Mouse (Mus musculus) adipocyte (in vitro differentiated cells): ENCODE results near the gene Hcst.

Source experiments
- DNase-seq: peaks from one replicate; pipeline ENCODE4 v3.0.0-alpha.2; 2016; ENCODE audit warnings: low spot score

Gene Hcst

DNA sequence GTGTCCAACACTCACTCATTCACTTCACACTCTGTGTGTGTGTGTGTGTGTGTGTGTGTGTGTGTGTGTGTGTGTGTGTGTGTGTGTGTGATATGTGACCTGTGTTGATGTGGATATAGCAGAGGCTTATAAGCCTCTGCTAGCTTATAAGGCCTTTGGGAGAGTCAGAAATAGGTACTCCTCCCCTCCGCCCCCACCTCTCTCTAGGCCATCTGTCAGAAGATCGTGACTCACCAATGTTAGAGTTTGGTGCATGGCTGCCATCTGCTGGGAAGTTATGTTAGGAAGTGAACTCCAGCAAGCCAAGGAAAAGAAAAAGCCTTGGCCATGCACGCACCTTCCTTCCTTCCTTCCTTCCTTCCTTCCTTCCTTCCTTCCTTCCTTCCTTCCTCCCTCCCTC lies 12.1 kb upstream of the Hcst start:
- peak; percentile 72 for DNase-seq

DNA sequence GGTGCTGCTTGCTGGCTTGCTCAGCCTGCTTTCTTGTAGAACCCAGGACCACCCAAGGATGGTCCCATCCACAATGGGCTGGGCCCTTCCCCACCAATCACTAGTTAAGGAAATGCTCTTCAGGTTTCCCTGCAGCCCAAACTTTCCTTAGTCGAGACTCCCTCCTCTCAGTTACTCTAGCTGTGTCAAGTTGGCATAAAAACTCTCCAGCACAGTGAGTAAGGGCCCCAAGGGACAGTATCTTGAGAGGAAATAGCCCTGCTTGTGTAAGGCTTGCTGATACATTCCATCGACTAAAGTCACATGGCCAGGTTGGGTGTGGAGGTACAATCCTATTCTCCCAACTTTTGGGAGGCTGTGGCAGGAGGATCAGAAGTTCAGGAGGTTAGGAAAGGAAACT lies 10.5 kb upstream of the Hcst start:
- peak; percentile 60 for DNase-seq

DNA sequence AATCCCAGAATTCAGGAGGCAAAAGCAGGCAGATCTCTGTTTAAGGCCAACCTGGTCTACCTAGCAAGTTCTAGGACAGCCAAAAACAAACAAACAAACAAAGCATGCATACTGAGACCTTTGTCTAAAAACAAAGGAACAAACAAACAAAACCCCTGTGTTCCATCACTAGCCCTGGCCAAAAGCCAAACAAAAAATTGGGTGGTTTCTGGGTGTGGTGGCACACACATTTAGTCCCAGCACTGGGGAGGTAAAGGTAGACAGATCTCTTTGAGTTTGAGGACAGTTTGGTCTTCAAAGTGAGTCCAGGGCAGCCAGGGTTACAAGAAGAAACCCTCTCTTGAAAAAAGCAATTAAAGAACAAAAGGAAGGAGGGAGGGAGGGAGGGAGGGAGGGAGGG lies 9.7 kb upstream of the Hcst start:
- DNase-seq = no peak

DNA sequence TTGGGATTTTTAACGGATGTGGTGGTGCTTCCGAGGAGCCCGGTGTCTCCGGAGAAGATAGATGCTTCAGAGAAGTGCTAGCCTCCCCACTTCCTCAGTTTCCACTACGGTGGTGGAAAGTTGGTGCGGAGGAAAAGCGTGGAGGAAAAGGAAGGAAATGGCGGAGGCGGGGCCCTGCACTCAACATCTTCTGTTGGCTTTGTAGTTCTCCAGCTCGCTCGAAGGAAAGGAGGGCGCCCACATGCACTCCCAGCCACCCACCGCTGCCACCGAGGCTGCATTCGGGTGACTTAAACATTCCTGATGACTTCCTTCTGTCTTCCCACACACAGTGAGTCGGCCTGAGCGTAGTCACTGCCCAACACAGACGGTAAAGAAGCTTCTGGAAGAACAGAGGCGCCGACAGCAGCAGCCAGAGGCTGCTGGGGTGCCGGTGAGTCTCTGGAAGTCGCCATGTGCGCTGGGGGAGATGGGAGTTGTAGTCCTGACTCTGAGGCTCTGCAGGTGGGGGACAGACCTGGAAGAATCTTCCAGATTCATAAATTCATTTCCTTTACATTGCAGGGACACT lies 3.5 kb upstream of the Hcst start:
- DNase-seq = no peak

DNA sequence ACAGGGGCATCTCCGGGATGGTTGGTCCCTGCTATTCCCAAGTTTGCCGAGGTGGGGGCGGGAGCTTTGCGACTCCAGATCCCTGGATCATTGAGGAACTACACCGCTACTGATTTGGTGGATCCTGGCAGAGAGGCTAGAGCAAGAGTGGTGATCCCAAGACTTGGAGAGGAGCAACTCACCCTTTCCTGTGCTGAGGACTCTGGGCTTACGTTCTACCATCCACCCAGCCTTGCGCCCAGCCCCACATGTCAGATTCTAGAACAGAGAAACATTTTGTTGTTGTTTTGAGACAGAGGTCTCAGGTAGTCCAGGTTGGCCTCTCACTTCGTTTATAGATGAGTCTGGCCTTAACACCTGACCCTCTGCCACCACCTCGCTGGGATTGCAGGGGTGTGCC lies 2.9 kb upstream of the Hcst start:
- no peak for DNase-seq

DNA sequence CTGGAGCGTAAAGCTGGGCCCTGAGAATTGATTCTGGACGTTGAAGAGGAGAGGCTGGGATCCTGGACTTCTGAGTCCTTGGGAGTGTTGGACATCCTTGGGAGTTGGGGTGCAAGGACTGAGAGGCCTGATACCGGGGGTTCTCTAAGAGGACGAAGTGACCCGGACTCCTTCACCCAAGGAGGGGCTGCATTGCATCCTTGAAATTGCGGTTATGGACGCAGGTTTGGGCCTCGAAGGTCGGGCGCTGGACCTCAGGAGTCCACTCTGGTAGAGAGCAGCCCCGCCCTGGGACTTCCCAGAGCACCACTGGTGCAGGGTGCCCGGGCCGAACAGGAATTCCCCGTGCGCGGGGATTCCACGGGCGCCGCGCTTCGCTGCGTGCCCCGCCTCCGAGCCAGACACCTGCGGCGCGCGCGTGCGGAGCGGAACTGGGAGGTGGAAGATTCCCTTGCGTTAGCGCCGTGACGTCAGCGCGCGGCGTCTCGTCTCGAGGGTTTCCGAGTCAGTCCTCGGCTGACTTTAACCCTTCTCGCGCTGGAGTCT lies 2.3 kb upstream of the Hcst start:
- no peak for DNase-seq

DNA sequence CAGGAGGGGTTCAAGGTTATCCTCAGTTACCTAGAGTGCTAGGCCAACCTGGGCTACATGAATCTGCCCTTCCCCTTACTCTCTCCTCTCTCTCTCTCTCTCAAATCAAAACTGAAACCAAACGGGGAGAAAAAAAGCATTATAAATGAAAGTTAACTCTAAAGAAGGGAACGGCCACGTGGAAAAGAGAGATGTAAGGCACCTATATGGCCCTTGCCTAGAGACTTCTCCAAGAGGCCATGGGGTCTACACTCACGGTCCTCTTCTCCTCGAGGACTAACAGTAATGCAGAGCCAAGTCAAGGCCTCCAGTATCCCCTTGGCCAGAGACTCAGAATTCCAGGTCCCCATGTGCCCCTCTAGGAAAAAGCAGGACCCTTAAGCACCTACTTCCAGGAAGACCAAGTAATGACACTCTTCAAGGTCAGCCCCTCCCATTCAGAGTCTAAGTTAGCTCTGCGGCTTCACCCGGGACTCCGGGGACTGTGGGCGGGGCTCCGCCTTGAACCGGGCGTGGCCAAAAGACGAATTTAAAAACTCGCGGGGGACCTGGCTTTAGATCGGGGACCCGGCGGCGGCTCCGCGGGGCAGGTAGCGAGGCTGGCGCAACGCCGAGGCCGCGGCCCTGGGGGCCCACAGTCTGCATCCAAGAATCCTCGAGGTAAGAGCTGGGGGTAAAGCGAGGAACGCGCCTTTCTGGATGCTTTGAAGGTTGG lies 1.7 kb upstream of the Hcst start, which contains the start of gene Nfkbid:
Nfkbid (plus strand) TSS at position 558 of the 715 bp plus-strand sequence.
- DNase-seq = no peak

DNA sequence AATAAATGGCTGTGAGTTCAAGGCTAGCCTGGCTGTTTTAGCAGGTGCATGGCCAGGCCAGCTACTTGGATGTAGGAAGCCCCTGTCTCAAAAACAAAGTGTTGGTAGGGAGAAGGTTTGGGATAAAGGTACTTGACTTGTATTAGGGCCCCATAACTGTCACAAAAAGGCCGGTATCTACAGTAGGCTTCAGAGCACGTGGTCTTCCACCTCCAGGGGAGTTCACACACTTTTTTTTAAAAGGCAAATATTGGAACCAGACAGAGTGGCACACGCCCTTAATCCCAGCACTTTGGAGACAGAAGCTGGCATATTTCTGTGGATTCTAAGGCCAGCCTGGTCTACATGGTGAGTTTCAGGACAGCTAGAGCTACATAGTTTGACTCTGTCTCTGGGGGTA lies 1.0 kb upstream of the Hcst start:
- DNase-seq = no peak

DNA sequence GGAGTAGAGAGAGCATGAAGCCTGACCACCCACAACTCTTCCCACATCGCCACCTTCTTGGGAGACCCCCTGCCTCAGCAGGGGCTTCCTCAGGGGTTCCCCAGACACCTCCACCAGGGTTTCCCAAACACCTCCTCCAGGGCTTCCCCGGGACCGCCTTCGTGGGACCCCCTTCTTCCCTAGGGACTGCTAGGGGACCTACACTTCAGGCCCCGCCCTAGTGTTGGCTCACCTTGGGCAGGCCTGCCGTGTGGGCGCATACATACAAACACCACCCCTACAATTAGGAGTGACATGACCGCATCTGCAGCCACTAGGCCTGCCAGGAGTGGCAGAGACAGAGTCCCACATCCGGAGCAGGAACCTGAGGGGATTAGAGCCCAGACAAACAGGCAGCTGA lies 1.8 kb downstream of the Hcst start:
- no peak for DNase-seq

DNA sequence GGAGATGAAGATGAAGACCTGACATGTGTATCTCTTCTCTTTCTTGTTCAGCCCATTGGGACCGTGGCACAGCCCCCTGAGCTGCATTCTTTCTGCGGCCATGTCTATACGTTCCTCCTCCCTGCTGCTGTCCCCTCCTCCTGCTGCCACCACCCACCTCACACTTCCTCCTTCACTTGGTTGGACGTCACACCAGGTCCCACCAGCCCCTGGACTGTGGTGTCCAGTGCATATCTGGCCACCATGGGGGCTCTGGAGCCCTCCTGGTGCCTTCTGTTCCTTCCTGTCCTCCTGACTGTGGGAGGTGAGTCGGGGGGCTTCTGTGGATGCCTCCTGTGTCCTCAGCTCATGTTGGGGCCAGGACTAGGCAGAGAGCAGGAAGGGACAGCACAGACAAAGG lies 6.1 kb downstream of the Hcst start, which contains the start of gene Tyrobp:
Tyrobp (plus strand) TSS at position 165 of the 400 bp plus-strand sequence.
- DNase-seq = no peak

DNA sequence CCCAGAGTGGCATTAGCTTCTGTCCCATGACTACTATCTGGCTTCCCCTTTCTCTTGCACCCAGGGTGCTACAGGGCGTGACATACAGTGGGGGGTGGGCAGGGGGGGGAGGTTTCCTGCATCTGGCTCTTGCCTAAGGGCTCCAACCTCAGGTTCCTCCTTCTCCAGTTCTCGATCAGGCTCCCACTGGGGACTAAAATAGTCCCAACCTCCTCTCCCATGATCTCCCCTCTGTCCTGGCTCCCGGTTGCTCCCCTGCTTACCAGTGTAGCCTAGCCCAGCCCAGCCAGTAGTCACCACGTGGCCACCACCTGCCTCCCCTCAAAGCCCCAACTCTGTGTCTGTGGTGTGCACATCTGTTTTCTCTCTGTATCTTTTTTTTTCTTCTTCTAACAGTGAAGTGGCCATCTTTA lies 6.9 kb downstream of the Hcst start:
- DNase-seq = no peak

DNA sequence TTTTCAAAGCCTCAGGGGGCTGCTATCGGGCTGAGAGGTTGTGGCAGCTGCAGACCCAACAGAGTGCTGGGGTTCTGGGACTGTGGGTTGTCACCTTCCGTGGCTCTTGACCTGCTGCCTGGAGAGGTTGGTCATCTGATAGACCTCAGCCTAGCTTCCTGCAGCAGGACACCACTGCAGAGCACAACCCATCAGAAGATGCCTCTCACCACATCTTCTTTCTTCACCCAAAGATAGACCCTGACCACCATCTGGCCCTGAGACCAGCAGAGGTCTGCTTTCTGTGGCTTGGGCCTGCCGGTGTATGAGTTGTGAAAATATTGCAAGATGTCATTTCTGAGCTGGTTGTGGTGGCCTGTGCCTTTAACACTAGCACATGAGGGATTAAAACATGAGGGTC lies 8.6 kb downstream of the Hcst start:
- DNase-seq = no peak

DNA sequence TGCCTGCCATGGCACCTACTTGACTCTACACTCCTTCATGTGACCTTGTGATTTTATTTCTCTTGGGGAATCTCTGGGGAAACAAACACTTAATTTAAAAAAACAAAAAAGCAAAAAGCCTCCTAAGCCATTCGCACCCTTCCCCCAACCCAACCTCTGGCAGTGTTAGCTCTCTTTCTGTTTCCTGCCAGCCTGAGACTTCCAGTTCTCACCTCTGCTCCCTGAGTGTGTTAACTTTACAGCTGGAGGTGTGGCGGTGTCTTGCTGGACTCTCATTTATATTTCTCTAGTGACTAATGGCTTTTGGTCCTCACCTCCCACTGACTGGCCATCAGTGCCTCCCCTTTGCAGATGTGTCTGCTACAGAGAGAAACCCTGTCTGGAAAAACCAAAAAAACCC lies 9.9 kb downstream of the Hcst start:
- DNase-seq = no peak

DNA sequence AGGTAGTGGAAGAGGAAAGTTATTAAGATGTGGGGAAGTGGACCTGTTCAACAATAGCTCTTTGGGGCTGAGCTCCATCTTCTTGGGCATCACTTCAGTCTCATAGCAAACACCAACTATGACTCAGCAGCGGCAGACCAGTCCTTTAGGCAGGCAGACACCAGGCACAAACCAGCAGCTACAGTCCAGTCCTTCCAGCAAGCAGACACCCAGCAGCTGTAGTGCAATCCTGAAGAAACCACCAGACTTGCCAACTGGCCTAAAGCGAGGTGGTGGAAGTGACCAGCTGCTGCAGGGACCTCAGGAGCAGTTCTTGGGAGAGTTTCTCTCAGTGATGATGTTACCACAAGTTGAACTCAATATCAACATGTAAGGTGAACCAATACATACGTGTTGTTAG lies 11.0 kb downstream of the Hcst start:
- no peak for DNase-seq

DNA sequence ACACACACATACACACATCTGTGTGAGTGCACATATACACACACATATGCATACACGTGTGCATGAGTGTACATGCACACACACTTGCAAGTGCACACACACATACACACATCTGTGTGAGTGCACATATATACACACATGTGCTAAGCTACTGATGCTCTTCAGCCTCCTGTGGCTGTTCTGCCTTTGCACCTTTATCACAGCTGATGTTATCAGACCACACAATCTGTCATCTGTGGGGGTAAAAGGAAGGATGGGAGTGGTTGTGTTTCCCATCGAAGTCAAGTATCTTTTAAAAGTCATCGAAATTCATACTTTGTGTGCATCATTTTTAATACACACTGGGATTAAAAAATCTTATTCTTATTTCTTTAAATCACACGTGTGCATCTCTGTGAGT lies 17.3 kb downstream of the Hcst start:
- no peak for DNase-seq

DNA sequence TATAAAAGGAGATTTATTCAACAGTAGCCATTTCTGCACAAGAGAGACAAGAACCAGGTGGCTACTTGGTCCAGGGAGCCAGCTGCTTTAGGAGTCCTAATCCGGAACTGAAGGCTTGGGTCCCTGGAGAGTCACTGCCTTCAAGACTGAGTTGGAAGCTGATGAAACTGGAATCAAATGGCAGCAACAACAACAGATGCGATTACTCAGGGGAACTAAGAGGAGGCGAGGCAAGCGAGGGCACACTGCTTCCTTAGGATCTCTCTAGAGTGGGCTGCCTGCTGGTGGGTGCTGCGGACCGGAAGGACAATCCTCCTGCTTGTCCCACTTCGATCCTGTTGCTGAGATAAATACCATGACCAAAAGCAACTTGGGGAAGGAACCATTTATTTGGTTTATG lies 20.0 kb downstream of the Hcst start:
- DNase-seq = peak; percentile 8

DNA sequence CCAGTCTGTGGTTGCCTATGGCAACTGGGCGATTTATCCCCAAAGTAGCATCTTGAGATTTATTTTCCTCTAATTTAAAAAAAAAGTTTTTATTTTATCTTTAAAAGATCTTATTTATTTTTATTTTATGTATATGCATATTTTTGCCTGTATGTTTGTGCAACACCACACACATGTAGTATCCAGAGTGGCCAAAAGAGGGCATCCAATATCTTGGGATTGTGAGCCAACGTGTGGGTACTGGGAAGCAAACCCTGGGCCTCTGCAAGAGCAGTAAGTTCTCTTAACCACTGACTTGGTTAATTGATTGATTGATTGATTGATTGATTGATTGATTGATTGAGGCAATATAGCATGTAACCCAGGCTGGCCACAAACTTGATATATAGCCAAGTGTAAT lies 24.8 kb downstream of the Hcst start:
- no peak for DNase-seq

DNA sequence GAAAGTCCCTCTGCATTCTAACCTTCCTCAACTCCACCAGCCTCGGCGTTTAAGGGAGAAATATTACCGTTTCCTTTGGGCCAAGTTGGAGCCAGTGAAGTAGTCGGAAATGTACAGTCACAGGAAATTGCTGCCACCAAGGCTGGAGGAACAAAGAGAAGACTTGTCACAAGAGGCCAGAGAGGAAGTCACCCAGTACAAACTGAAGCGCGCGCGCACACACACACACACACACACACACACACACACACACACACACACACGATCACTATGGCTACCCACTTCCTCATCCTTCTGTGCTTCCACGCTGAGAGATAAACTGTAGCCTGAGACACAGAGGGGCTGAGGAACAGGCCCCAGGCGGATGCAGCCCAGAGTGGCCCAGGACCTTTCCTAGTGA lies 25.3 kb downstream of the Hcst start:
- DNase-seq = no peak

DNA sequence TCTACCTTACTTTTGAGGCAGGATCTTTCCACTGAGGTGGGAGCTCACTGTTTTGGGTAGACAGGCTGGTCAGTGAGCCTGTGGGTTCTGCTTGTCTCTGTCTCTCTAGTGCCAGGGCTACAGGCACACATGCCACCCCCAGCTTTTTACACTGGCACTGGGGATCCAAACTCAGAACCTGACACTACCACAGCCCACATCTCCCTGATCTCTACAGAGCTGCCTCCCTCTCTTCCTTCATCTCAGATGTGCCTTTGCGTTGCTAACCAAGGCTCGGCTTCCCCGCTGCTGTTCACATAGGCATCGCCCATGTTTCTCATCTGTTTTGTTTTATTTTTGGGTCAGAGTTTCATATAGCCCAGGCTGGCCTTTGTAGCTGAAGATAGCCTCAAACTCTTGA lies 26.0 kb downstream of the Hcst start:
- DNase-seq = no peak

DNA sequence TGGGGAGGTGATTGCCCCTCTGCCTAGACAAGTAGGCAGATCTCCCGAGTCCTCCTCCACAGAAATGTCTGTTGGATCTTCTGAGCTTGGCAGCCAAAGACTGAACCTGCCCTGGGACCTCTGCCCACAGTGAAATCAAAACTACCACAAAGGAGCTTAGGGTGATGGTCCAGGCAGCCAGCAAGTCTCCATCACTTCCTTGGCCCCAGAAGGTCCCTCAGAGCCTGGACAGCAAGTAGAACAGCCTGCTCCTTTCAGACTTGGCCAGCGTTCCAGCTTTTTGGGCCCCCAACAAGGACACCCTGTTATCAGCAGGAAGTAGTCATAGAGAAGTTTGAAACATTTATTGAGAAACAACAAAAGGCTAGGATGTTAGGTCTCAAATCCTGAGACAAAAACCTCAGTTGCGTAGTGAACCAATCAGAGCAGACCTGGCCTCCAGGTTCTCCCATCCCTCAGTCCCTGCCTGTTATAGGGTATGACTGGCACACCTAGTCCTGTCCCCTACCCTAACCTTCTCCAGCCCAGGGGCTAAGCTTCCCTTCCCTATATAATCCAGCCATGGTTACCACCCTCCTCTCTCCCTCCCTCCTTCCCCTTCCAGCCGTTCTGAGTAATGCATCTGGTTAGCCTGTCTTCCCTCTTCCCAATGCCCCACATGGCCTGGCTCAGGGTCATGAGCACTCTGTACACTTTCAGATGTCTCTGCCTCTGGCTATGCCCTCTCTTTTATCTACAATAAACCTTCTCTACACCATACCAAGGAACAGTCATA lies 26.7 kb downstream of the Hcst start:
- no peak for DNase-seq

DNA sequence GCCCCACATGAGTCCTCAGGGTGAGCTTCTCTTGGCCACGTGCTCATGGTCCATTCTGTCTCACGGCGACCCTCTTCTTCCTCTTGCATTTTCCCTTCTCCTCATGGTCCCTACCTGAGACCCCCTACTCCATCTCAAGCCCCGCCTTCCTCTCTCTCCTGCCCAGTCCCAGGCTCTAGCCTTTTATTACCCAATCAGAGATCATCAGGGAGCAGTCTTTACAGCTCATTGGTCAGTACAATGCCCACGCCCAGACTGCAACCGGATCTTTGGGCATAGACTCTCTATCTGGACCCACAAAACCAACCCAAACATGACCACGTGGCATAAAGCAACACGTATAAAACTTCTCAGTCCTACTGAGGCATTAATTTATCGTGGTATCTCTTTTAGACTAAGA lies 35.5 kb downstream of the Hcst start:
- DNase-seq = no peak

DNA sequence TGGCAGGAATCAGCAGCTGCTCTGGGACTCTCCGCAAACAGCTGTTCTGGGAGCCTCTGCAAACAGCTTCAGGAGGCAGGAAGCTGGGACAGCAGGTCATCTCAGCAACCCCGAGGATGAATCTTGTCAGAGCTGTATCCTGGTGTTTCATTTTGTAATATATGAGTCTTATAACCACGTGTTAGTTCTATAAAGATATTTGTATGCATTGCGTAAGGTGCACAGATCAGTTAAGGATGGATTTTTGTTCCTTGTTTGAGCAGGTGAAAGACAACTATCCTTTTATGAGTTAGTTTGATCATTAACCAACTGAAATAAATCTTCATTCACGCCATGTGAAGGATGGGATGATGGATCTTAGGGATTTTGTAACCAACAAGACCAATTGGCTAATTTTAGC lies 39.6 kb downstream of the Hcst start:
- no peak for DNase-seq

DNA sequence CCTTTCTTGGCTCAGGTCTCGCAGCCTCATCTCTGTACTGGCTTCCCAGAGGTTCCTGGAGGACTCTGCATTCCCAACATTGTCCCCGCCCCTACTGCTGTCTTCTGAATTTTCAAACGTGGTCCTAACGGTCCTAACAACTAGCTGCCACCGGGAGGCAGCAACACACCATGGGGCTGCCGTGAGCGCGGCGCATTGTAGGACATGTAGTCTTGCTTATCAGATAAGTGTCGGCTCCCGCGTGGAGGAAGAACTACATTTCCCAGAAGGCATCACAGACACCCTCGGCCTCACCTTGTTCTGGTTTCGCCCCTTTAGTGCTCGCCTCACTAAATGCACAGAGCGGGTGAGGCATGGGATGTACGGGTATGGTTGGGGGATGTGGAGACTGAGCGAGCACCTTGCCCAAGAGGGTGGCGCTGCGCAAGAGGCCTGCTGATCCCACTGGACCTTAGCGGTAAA lies 46.1 kb downstream of the Hcst start:
- peak; percentile 92 for DNase-seq
